Mouse (Mus musculus) stomach, postnatal 0 days (tissue): ENCODE measurements around the gene Arap2.

Experiments used
- CTCF ChIP-seq: IDR thresholded peaks from 2 replicates; pipeline ENCODE4 v1.5.1; 2016; ENCODE audit warnings: antibody characterized with exemption, low read depth, mild to moderate bottlenecking, moderate library complexity
- EP300 ChIP-seq: optimal IDR thresholded peaks from 2 replicates; pipeline ENCODE3; 2016; ENCODE audit warnings: antibody characterized with exemption

DNA sequence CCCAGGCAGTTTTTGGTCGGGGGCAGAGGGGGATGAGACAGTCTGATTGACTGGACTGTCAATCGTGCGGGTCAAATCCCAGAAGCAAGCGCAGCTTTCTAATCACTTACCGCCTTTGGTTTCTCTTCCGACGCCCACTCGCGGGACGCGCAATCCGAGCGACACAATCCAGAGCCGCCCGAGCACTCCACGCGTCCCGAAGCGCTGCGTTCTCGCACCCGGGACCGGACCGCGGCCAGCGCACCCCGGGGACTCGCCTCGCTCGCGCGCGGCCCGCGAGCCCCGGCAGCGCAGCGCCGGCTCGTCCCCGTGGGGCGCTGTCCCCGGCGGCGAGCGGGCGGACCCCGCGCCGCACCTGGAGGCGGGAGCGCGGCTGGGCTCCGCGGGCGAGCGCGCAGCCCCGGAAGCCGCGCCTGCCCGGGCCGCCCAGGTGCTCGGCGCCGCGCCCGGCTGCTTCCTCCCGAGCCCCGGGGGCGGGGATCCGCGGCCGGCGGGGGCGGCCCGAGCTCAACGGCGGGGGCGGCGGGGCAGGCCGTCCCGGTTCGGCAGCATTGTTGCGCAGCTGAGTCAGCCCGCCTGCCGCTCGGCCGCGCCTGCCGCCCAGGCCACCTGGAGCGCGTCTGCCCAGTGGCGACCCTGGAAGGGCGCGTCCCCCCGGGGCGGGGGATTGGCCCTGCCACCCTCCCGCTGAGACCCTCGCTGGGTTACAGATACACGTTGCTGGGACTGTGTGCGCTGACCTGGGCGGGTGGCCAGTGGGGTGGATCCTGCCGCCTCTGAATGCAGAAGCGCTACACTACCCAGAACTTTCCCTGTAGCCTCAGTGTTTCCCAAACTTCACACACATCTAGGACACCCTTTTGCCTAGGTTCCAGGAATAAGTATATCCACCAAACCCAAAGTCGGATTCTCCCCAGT lies at the start of gene Arap2:
- no peak for TF ChIP-seq CTCF
- TF ChIP-seq EP300 = no peak
